Mouse (Mus musculus) gastrocnemius, adult 18-20 months (tissue): Measurements from ENCODE around the gene Rundc1. TPM values are rescaled to one million over a fixed set of nuclear protein-coding genes. Genes with fewer than 3 reads are reported as not detected.
"Not testable (repeated sequence)": the region's sequence is repeated elsewhere in the genome, so short reads cannot be mapped to it uniquely, and the experiment has no call there.

Source experiments
- DNase-seq: peaks from one replicate; pipeline ENCODE4 v3.0.0; 2021; ENCODE audit warnings: low spot score
- total RNA-seq, 2 experiments: library from RNA; stranded (reverse); gene quantifications; 2 replicates each; pipeline ENCODE4 v1.2.3; 2021

Gene Rundc1
- total RNA-seq, 2 experiments from 2014 or later = 7.5 to 7.7 TPM

DNA sequence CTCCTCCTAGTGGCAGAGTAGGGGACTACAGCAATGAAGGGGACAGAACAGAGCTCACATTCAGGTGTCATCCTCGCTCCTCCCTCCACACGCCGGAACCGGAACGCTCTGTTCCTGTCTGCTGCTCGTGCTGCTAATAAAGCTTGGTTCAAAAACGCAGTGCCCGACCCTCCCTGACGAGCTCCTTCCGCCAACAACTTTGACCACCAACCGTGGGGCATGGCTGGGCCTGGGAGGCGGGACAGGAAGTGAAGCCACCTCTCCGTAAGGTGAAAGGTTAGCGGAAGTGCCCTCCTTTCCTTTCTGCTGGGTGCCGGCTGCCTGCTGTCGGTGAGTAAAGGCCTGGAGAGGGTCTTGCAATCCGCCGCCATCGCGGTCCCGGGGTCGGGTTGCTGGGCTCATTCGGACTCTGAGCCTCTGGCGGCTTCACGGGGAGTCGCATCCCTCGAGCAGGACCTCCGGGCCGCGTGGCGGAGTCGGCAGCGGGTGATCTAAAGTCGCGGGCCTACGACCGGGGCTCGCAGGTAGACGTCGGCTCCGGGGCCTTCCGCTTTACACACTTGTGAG is 17.3 kb downstream of the Rundc1 start, which contains the start of gene Rpl27:
Gene Rpl27 (plus strand): TSS at position 172 of the 567 bp plus-strand sequence.
- DNase-seq = peak; percentile 98

DNA sequence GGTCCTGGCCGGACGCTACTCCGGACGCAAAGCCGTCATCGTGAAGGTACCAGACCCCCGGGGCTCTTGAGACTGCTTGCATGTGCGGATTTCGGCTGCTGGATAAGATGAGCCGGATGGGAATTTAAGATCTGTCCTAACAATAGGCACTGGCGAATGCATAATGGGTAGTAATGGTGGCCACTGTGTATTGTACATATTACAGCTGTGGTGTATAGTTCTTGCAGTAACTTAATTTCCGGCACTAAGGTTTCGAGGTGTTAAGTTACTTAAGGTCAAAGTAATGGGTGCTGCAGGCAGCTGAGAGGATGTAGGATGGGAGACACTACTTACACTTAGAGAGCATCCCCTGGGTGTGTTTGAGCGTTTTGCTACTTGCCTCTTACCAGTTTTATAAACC is 17.9 kb downstream of the Rundc1 start:
- DNase-seq = no peak

- DNase-seq = no peak
Observed at GRCm38 (mm10) chr11:101446319-101446718, 21.4 kb downstream of the Rundc1 start.

DNA sequence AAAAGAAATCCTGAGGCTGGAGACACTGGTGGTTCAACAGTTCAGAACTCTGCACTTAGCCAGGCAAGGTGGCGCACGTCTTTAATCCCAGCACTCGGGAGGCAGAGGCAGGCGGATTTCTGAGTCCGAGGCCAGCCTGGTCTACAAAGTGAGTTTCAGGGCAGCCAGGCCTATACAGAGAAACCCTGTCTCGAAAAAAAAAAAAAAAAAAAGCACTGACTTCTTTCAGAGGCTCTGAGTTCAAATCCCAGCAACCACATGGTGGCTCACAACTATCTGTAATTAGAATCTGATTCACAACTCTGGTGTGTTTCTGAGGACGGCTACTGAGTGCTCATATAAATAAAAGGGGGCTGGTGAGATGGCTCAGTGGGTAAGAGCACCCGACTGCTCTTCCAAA is 22.0 kb downstream of the Rundc1 start:
- DNase-seq = not testable (repeated sequence)

- DNase-seq = no peak
Observed at GRCm38 (mm10) chr11:101447786-101448185, 22.9 kb downstream of the Rundc1 start.

DNA sequence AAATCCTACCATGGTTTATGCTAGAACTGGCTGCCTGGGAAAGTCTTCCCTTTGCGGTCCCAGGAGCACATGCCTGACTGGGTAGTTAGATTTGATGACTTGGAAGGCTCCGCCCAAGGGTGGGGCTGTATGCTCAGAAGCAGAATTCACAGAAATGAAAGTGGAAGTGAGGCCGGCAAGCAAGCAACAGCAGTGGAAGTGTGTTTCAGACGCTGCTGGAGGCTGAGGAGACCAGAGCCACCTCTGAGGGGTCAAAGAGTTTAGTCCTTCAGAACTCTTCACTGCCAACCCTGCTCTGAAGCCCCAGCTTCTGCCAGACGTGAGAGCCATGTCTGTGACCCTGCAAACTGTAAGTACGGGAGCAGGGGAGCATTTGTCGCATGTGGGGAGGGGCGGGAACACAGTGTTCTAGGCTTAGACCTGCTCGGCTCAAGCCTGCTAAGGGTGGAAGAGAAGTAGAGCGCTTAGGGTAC is 23.4 kb downstream of the Rundc1 start, which contains the start of gene Ifi35:
Gene Ifi35 (plus strand): TSS at position 134 of the 473 bp plus-strand sequence.
- DNase-seq = peak; percentile 85

GRCm38 (mm10) chr11:101448899-101449298 is 24.0 kb downstream of the Rundc1 start:
- DNase-seq = no peak

DNA sequence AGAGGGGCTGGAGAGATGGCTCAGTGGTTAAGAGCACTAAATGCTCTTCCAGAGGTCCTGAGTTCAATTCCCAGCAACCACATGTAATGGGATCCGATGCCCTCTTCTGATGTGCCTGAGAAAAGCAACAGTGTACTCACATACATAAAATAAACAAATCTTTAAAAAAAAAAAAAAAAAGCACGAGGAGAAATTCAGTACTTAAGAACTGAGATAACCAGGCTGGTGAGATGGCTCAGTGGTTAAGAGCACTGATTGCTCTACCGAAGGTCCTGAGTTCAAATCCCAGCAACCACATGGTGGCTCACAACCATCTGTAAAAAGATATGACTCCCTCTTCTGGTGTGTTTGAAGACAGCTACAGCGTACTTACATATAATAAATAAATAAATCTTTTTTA is 24.7 kb downstream of the Rundc1 start:
- DNase-seq = not testable (repeated sequence)

- no peak for DNase-seq
Observed at GRCm38 (mm10) chr11:101450394-101450793, 25.5 kb downstream of the Rundc1 start.

GRCm38 (mm10) chr11:101451536-101451935 is 26.7 kb downstream of the Rundc1 start:
- DNase-seq = no peak

GRCm38 (mm10) chr11:101452093-101452774 is 27.3 kb downstream of the Rundc1 start:
- DNase-seq = no peak

DNA sequence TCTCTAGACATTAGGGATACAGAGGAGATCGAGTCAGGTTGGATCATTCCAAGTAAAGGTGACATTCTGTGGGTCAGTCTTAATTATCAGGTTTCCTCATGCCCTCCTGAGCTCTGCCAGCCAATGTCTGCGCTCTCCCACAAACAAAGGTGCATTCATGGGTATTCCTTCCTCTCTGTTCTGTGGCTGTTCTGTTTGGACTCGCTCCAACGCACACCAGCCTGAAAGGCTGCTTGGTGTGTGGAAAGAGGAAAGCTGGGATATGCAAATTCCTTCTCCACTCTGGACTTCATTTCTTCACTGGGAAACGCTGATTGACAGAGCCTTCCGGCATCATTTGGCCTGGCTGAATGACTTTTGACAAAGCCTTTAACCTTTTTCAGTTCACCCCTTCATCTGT is 29.8 kb downstream of the Rundc1 start:
- no peak for DNase-seq

DNA sequence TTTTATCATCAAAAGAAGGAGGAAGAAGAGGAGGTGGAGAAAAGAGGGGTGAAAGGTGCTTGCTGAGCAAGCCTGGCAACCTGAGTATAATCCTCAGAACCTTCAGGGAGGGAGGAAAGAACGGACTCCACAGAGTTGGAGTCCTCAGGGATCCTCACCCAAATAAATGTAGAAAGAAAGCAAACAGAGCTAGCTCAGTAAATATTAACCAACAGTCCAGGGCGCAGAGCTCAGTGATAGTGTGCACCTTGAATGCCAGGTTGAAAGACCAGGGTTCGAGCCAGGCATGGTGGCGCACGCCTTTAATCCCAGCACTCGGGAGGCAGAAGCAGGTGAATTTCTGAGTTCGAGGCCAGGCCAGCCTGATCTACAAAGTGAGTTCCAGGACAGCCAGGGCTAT is 30.7 kb downstream of the Rundc1 start:
- no peak for DNase-seq

- DNase-seq = no peak
Observed at GRCm38 (mm10) chr11:101457631-101458030, 32.7 kb downstream of the Rundc1 start.

DNA sequence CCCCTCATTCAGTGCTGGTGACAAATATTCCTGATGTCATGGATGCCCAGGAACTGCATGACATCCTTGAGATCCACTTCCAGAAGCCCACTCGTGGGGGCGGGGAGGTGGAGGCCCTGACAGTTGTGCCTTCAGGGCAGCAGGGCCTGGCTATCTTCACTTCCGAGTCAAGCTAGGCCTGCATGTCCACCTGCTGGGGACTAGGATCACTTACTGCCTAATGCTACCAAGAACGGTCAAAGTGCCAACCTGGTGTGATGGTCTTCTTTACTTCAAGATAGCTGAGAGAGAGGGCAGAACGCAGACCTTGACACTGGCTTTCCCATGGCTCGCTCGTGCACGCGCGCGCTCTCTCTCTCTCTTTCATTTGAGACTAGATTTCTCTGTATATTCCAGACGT is 33.3 kb downstream of the Rundc1 start:
- DNase-seq = no peak

GRCm38 (mm10) chr11:101459716-101460115 is 34.8 kb downstream of the Rundc1 start:
- no peak for DNase-seq

DNA sequence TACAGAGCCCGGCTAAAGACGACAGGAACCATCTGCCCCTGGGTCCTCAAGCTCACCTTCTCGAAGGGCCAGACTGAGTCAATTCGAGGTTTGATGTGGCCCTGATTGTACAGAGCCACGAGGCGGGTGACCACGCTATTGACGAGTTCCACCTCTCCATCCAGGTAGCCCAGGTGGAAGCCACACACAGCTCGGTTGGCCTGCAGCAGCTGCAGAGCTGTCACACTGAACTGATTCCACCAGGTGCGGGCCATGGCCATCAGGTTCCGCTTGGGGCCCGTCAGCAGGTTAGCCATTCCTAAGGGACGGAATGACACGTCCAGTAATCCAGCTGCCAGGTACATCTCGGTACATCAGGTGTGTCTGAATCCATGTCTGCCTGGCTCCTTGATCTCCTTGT is 35.4 kb downstream of the Rundc1 start:
- DNase-seq = no peak

DNA sequence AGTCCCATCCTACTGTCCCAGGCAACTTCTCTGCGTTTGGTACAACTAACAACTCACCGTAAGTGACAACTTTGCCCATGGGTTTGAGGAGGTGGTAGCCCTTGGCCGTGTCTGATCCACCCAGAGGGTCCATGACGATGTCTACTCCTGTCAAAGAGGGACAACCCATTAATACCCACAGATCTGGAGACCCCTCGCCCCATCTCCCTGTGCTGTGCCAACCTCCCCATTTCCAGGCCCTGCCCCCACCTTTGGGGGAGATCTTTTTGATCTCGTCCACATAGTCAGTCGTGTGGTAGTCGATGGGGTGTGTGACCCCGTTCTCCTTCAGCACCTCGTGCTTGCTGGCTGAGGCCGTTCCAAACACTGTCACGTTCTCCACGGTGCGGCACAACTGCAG is 37.3 kb downstream of the Rundc1 start:
- no peak for DNase-seq

DNA sequence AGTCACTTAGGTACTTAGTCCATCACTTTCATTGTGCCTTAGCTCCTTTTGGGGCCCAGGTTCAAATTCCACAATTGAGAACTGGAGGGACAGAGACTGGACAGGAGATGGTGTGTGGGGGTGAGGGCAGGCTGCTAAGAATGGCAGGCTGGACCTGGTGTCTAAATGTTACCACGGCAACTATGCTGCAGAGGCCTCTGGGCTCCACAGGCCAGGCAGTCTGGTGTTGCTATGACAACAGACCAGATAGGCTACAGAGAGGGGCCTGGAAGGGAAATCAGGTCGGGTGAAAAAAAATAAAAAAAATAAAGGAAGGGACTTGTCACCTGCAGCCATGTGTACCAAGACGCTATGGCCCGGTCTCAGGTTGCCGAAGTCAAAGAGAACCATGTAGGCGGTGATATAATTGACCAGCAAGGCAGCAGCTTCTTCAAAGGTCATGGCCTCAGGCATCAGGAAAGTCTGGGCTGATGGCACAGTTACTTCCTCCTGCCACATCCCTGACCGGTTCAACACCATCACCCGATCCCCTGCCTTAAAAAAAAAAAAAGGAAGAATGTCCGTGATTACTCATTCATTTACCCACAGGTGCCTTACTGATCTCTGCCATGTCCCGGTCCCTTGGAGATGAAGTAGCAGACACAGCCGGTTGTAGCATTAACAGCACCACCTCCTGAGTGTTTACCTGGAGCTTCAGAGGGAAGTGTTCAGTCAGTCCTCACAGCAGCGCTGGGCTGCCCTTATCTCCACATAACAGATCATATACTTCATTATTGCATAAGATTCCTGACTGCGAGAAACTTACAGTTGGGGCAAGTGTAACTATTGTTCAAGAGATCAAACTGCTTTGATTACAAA is 37.9 kb downstream of the Rundc1 start:
- no peak for DNase-seq

DNA sequence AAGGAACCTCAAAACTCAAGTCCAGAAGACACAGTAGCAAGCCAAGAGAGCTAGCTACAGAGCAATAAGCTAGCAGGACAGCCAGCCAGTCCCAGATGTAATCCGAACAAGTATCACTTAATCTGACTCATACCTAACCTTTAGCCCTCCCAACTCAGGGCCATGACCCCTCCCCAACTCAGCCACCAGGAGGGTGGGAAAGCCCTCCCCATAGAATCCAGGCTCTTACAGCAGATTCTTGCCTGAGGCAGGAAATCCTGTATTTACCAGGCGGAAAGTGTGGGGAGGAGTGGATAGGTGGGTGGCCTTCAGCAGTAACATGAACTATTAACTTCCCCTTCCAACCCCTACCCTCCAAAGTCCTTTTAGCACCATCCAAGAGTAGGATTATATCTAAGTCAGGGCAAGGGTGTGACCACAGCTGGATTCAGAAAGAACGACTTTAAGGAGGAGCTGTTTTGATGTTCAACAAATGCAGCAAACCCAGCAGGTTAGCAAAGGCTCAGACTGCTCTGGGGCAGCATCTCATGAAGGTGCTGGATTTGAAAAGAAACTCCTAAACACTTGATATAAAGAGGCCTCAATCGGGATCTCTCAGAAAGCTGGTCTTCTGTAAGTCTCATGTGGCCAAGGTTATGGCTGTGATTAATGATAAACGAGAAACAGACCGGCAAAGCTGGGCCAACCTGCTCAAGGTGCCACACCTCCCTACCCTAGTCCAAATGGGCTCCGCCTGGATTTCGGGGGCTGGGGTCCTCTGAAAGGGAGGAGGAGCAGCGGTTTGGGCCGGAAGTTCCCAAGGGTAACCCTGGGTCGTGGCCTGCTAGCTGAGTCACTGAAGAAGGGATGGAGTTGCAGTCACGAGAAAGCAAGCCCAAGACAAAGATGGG is 39.6 kb downstream of the Rundc1 start, which contains the start of gene Rnd2:
Gene Rnd2 (plus strand): TSS at position 789 of the 890 bp plus-strand sequence.
- DNase-seq = no peak
